Mouse (Mus musculus): Measurements from ENCODE around the gene Fermt2.

DNA sequence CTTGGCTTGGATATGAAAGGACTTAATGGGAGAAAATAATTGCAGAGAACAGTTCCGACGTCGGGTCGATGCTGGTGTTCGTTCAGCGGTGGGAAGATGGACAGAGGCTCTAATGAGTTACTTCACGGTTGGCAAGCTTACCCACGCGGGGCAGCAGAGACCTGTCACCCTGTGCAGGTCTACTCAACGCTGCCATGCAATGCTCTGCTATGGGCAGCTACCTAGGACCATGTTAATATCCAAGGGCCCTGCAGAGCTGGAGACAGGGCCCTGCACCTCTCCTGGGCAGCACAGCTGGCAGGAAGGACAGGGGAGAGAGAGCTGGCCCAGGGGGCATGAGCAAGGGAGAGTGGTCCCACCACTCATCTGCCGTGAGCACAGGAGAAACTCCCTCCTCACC, 29.9 kb downstream of the Fermt2 start:
- TF ChIP-seq CTCF (IDR thresholded peaks at IDR 0.05; ENCODE audit: borderline replicate concordance, control insufficient read depth, extremely low read depth, insufficient read depth, low read length, poor library complexity) (no peak), POLR2A (IDR thresholded peaks at IDR 0.05; ENCODE audit: control insufficient read depth, extremely low read depth, insufficient read depth, low read length, poor library complexity) (no peak)

All from thymus, adult 2 months (tissue).